Mouse (Mus musculus) 3T3-L1 (cell line): Measurements from ENCODE around the gene Olfr492.

ENCODE experiments used
- DNase-seq: peaks from one replicate; pipeline ENCODE4 v3.0.0-alpha.2; 2015; ENCODE audit warnings: low read depth, low spot score

Gene Olfr492

GRCm38 (mm10) chr7:108323574-108323973, at the start of gene Olfr492:
Gene Olfr492, minus strand, starts transcription at chr7:108323674.
- no peak for DNase-seq

- DNase-seq: no peak
Observed at GRCm38 (mm10) chr7:108365035-108365434, 41.6 kb upstream of the Olfr492 start, which contains the start of gene Olfr494. Gene Olfr494, plus strand, starts transcription at chr7:108365335.

- no peak for DNase-seq
Observed at GRCm38 (mm10) chr7:108346879-108347278, 23.4 kb upstream of the Olfr492 start, which contains the start of gene Olfr493. Gene Olfr493, minus strand, starts transcription at chr7:108346979.

- DNase-seq: no peak
Observed at GRCm38 (mm10) chr7:108313151-108313550, 10.3 kb downstream of the Olfr492 start, which contains the start of gene Olfr491. Gene Olfr491, plus strand, starts transcription at chr7:108313451.

GRCm38 (mm10) chr7:108288834-108289233, 34.6 kb downstream of the Olfr492 start, which contains the start of gene Olfr490:
Gene Olfr490, minus strand, starts transcription at chr7:108288934.
- no peak for DNase-seq
